Mouse (Mus musculus): ENCODE measurements at regions not wholly inside any gene's neighbourhood (a gene's known extent, or its start where the extent isn't known, plus 50 kb on each side); places are given as distances from the start of the nearest gene placed in this dataset.
"Not testable (repeated sequence)": the region's sequence is repeated elsewhere in the genome, so short reads cannot be mapped to it uniquely, and the experiment has no call there.

DNA sequence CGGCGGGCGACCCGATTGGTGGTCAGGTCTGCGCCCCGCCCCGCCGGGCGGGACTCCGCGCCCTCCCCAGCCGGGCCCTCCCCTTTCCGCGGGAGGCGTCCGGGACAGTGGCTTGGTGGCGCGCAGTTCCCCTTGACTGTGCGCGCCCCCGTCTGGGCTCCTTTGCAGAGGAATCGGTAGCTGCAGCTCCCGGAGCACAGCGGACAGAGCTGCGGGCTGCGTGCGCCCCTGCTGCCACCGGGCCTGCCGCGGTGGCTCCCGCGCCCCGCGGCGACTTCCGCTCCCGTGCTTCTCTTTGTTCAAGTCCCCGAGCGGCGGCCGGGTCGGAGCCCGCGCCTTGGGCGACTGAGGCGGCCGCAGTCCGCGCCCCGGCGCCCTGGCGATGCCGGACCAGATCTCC is 566.6 kb upstream of the Gm21863 start:
- H3K9ac ChIP-seq (ENCODE audit: low read length), result peak overlapping the region; percentile 57
- not testable (repeated sequence) for H3K4me2 ChIP-seq (ENCODE audit: low read depth, low read length); H3K4me1 ChIP-seq (ENCODE audit: control insufficient read depth, insufficient read depth, low read length); ATAC-seq (ENCODE audit: insufficient read depth, low FRiP score); H3K27ac ChIP-seq (ENCODE audit: low read length); H3K36me3 ChIP-seq (ENCODE audit: control insufficient read depth, insufficient read depth, low read length); H3K9me3 ChIP-seq (replicated peaks; ENCODE audit: control insufficient read depth, low read length); H3K27me3 ChIP-seq (ENCODE audit: control insufficient read depth, insufficient read depth, low read length)
- peak overlapping the region; percentile 43 for H3K4me3 ChIP-seq (replicated peaks; ENCODE audit: low read length)
- 5% methylated on average over 21 of the region's 53 CpGs for WGBS

All from stomach, embryonic 16.5 days (tissue).